Mouse (Mus musculus) brain, adult 10 weeks (tissue): ENCODE data around the gene Lyrm1. TPM values are rescaled to one million over a fixed set of nuclear protein-coding genes. Genes with fewer than 3 reads are reported as not detected.

ENCODE experiments used
- polyA plus RNA-seq: library from polyadenylated mRNA; stranded (reverse); fragments of 350-450 nt; fragmentation: Illumina TruSeq; extraction: RNeasy Lipid Tissue Mini Kit (QIAGEN cat#74804); gene quantifications from one replicate; pipeline ENCODE4 v1.2.3, GENCODE M21; 2015; ENCODE audit warnings: low read depth, low replicate concordance

Gene Lyrm1
- 22.3 TPM for polyA plus RNA-seq

DNA sequence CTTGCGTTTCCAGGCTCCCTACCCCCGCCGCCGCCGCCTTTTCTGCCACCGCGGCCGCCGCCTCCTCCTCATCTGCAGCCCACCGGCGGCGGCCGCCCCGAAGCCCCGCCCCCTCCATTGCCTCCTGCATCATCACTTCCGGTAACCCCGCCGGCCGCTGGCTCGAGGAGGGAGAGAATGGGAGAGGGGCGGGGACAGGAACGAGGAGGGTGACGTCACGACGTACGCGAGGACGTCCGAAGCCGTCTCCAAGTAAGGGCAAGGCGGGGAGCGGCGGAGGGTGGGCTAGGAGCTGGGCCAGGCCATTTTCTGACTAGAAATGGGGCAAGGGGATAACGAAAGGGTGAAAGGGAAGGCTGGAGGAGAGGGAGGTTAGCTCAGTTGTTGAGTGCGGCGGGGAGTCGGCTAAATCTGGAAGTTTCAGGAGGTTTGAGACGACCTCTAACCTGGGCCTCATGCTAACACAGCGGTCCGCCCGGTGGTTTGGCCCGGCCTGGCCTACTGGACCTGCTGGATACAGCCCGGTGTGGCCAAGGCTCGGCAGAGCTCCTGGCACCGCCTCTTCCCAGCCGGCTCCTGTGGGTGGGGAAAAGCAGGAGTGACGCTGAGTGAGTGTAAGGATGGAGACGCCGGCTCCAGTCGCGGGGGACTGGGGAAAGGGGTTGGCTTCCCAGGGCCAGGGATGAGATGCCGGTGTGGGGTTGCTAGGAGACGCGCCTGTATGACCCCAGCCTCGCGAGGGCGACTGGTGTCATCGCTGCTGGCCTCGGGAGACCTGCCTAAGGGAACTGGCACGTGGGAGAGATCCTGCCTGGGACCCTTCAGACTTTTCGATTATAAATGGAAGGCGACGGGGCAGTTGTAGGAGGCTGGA lies at the start of gene Lyrm1, which contains the start of gene Dcun1d3:
Gene Lyrm1 (plus strand): TSS at position 223 of the 874 bp plus-strand sequence.
Gene Dcun1d3 (minus strand): TSS at position 660 of the 874 bp plus-strand sequence.

Other genes starting within 250 kb of the Lyrm1 start
- gene Acsm4, start 205.8 kb upstream of the Lyrm1 start, polyA plus RNA-seq, result not detected
- gene Thumpd1, start 175.1 kb upstream of the Lyrm1 start, polyA plus RNA-seq, result 40.1 TPM
- not detected for gene Acsm3, start 134.9 kb upstream of the Lyrm1 start, polyA plus RNA-seq
- 2.6 TPM for gene Rexo5, start 101.9 kb upstream of the Lyrm1 start, polyA plus RNA-seq
- 11.5 TPM for gene Eri2, start 101.8 kb upstream of the Lyrm1 start, polyA plus RNA-seq
- gene Dcun1d3, start 437 bp downstream of the Lyrm1 start, polyA plus RNA-seq, result 14.1 TPM
- gene Dnah3, start 199.4 kb downstream of the Lyrm1 start, polyA plus RNA-seq, result 0.45 TPM
- gene Tmem159, start 206.5 kb downstream of the Lyrm1 start, polyA plus RNA-seq, result 18.5 TPM
- gene Zp2, start 249.4 kb downstream of the Lyrm1 start, polyA plus RNA-seq, result not detected